Mouse (Mus musculus): ENCODE results near the gene Gm21976. TPM values are rescaled to one million over a fixed set of nuclear protein-coding genes. Genes with fewer than 3 reads are reported as not detected.

Gm21976 gene
- polyA plus RNA-seq, 1 experiment from 2014 or later: not detected

GRCm38 (mm10) chr13:98305257-98305656 lies 25.6 kb downstream of the Gm21976 start:
- Histone ChIP-seq H3K9me3 (no peaks in the 10 kb centered on the region), H3K4me3 (replicated peaks) (no peak overlapping the region), H3K9ac (no peak overlapping the region), H3K27ac (no peak overlapping the region), H3K27me3 (replicated peaks) (no peaks in the 10 kb centered on the region), H3K36me3 (peaks cover 10% of the 10 kb centered on the region), H3K4me1 (peaks cover 7% of the 10 kb centered on the region), H3K4me2 (no peak overlapping the region)
- 87% methylated on average over 9 of the region's 9 CpGs for WGBS
- no peak for ATAC-seq (ENCODE audit: insufficient read depth, low FRiP score, low read depth)

DNA sequence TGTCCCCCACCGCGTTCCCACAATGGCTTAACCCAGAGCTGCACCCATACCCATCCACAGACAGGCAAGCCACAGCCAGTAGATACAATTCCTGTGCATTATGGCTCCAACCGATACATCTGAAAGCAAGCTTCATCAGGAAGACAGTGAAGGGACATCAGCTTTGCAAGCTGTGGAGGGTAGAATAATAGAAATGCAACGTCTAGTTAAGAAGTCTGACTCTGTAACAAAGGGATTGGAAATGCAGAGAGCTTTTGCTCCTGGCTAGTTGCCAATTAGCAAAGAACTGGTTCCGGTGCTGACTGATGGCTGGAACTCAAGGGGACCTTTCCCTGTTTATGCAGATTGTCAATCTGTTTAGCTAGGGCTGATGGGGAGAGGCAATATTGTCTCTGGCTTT lies 26.7 kb downstream of the Gm21976 start:
- Histone ChIP-seq H3K27ac (no peak overlapping the region), H3K9me3 (no peaks in the 10 kb centered on the region), H3K27me3 (replicated peaks) (no peaks in the 10 kb centered on the region), H3K36me3 (peaks cover 14% of the 10 kb centered on the region), H3K4me2 (no peak overlapping the region), H3K9ac (no peak overlapping the region), H3K4me3 (replicated peaks) (no peak overlapping the region), H3K4me1 (peaks cover 7% of the 10 kb centered on the region)
- WGBS: 34% methylated on average over 5 of the region's 5 CpGs
- no peak for ATAC-seq (ENCODE audit: insufficient read depth, low FRiP score, low read depth)

- Histone ChIP-seq H3K4me1 (peaks cover 7% of the 10 kb centered on the region), H3K4me2 (peak overlapping the region; percentile 16; the same call in 1 of the 2 replicates)
Measured at GRCm38 (mm10) chr13:98306852-98307475, 27.3 kb downstream of the Gm21976 start.

GRCm38 (mm10) chr13:98308004-98308403 lies 28.3 kb downstream of the Gm21976 start:
- WGBS: 64% methylated on average over 5 of the region's 5 CpGs
- no peaks in the 10 kb centered on the region for H3K27me3 ChIP-seq (replicated peaks)
- no peak overlapping the region for H3K4me3 ChIP-seq (replicated peaks)
- ATAC-seq (ENCODE audit: insufficient read depth, low FRiP score, low read depth): no peak
- H3K4me1 ChIP-seq: peaks cover 7% of the 10 kb centered on the region
- no peak overlapping the region for H3K27ac ChIP-seq
- H3K36me3 ChIP-seq: peaks cover 24% of the 10 kb centered on the region
- no peak overlapping the region for H3K4me2 ChIP-seq
- H3K9ac ChIP-seq: no peak overlapping the region
- H3K9me3 ChIP-seq: no peaks in the 10 kb centered on the region

More at GRCm38 (mm10) chr13:98306852-98307475, 27.3 kb downstream of the Gm21976 start:
- WGBS: 27% methylated on average over 14 of the region's 14 CpGs
- H3K9ac ChIP-seq: no peak overlapping the region
- peaks cover 19% of the 10 kb centered on the region for H3K36me3 ChIP-seq
- ATAC-seq (ENCODE audit: insufficient read depth, low FRiP score, low read depth): no peak
- no peaks in the 10 kb centered on the region for H3K27me3 ChIP-seq (replicated peaks)
- H3K27ac ChIP-seq: peak overlapping the region; percentile 28; the same call in 1 of the 2 replicates
- H3K4me3 ChIP-seq (replicated peaks): no peak overlapping the region
- no peaks in the 10 kb centered on the region for H3K9me3 ChIP-seq

DNA sequence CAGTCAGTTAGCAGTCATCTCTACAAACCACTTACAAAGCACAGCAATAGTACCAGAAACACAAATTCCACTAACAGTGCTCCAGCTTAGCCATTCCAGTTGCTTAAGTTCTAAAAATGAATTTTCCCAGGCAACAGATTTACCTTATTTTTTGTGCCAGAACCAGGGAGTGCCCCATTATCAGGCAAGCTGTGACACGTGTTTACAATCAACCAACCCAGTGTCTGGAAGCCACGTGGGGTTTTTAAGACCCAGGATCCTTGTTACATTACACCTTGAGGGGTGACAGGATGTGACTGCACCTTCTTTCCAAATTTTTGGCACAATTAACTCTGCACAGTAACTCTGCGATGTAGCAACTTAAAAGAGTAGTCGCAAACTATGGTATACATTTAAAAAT lies 29.0 kb downstream of the Gm21976 start:
- H3K27me3 ChIP-seq (replicated peaks): no peaks in the 10 kb centered on the region
- no peak overlapping the region for H3K4me2 ChIP-seq
- WGBS: 82% methylated on average over 4 of the region's 4 CpGs
- H3K4me1 ChIP-seq: peaks cover 7% of the 10 kb centered on the region
- no peaks in the 10 kb centered on the region for H3K9me3 ChIP-seq
- no peak overlapping the region for H3K4me3 ChIP-seq (replicated peaks)
- H3K9ac ChIP-seq: no peak overlapping the region
- ATAC-seq (ENCODE audit: insufficient read depth, low FRiP score, low read depth): no peak
- no peak overlapping the region for H3K27ac ChIP-seq
- H3K36me3 ChIP-seq: peaks cover 25% of the 10 kb centered on the region

DNA sequence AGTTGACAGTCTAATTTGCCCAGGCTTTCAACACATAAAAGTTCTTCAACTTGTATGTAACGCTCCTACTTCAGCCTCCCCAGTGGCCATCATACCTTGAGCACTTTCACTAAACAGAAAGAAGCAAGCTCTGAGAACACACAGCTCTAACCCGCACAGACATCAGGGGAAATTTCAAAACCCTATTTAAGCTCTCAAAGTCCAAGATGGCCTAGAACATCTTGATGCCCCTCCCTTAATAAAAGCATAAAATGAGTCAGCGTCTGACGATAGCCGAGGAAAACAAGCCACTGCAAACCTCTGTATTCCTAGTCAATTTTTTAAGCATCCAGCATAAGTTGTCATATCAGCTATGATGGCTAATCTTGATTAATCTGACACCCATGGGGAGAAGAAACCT lies 31.9 kb downstream of the Gm21976 start:
- ATAC-seq (ENCODE audit: insufficient read depth, low FRiP score, low read depth): no peak
- Histone ChIP-seq H3K27ac (no peak overlapping the region), H3K27me3 (replicated peaks) (no peaks in the 10 kb centered on the region), H3K9ac (no peak overlapping the region), H3K4me3 (replicated peaks) (no peak overlapping the region), H3K4me2 (no peak overlapping the region), H3K9me3 (no peaks in the 10 kb centered on the region), H3K4me1 (peaks cover 13% of the 10 kb centered on the region; the same call in 1 of the 2 replicates), H3K36me3 (peaks cover 25% of the 10 kb centered on the region)
- WGBS: 89% methylated on average over 5 of the region's 5 CpGs

DNA sequence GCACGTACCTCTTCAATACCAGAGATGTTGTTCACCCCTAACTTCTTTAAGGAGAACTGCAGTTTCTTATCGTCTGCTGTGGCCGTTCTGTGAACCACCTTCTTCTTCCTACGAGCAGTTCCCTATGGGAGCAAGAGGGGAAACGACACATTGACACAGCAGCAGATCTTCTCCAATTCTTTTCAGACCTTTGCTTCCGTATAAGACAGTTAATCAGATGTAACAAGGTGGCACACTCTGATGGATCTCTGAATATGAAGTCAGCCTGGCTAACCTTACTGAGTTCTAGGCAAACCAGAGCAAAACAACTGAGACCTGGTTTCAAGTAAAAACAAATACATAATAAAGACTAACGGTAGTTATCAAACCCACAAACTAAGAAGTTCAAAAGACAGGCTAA lies 33.9 kb downstream of the Gm21976 start:
- H3K27ac ChIP-seq: no peak overlapping the region
- no peak overlapping the region for H3K9ac ChIP-seq
- H3K4me3 ChIP-seq (replicated peaks): no peak overlapping the region
- H3K36me3 ChIP-seq: peaks cover 21% of the 10 kb centered on the region
- no peaks in the 10 kb centered on the region for H3K9me3 ChIP-seq
- H3K4me1 ChIP-seq: peaks cover 9% of the 10 kb centered on the region; the same call in 1 of the 2 replicates
- 70% methylated on average over 7 of the region's 7 CpGs for WGBS
- H3K4me2 ChIP-seq: no peak overlapping the region
- no peaks in the 10 kb centered on the region for H3K27me3 ChIP-seq (replicated peaks)
- ATAC-seq (ENCODE audit: insufficient read depth, low FRiP score, low read depth): no peak

DNA sequence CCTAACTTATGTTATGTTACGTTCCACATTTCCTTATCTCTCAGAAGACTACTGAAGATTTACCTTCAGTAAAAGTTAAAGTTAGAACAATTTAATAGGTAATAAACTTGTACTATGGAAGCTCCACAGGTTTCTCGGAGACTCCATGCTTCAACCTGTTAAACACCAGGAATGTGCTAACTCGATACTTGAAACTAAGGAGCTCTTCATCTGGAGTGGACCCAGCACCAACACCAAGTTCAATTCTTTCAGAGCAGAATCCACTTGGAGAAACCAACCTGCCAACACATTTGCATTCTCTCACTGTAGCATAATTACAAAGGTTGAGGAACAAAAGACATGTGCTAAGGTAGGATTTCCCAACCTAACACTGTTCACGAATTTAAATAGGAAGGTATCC lies 35.4 kb downstream of the Gm21976 start:
- H3K27ac ChIP-seq: no peak overlapping the region
- no peak for ATAC-seq (ENCODE audit: insufficient read depth, low FRiP score, low read depth)
- H3K4me3 ChIP-seq (replicated peaks): no peak overlapping the region
- H3K4me1 ChIP-seq: peaks cover 9% of the 10 kb centered on the region; the same call in 1 of the 2 replicates
- no peaks in the 10 kb centered on the region for H3K9me3 ChIP-seq
- H3K36me3 ChIP-seq: peaks cover 15% of the 10 kb centered on the region
- H3K4me2 ChIP-seq: peak overlapping the region; percentile 62
- H3K9ac ChIP-seq: no peak overlapping the region
- no peaks in the 10 kb centered on the region for H3K27me3 ChIP-seq (replicated peaks)
- WGBS: 68% methylated on average over 4 of the region's 4 CpGs

DNA sequence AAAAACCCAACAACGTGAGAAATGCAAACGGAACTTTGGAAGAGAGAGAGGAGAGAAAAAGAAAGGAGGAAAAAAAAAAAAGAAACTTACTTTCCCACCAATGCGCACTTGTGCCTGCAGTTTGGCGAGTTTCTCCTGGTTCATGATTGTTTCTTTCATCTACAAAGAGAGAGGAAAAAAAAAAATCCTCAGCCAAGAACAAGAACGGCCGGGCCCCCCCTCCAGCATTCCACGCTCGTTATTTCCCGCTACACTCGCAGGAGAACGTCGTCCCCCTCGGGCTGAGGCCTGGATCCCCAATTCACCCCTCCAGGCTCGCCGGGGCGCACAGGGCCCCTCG lies 36.4 kb downstream of the Gm21976 start:
- Histone ChIP-seq H3K4me3 (replicated peaks) (peak overlapping the region; percentile 97), H3K4me2 (peak overlapping the region; percentile 62), H3K27ac (peak overlapping the region; percentile 88), H3K27me3 (replicated peaks) (no peaks in the 10 kb centered on the region), H3K4me1 (peaks cover 9% of the 10 kb centered on the region; the same call in 1 of the 2 replicates), H3K9me3 (no peaks in the 10 kb centered on the region), H3K9ac (peak overlapping the region; percentile 94), H3K36me3 (peaks cover 11% of the 10 kb centered on the region)
- ATAC-seq (ENCODE audit: insufficient read depth, low FRiP score, low read depth): no peak
- WGBS: under 1% methylated on average over 15 of the region's 17 CpGs

DNA sequence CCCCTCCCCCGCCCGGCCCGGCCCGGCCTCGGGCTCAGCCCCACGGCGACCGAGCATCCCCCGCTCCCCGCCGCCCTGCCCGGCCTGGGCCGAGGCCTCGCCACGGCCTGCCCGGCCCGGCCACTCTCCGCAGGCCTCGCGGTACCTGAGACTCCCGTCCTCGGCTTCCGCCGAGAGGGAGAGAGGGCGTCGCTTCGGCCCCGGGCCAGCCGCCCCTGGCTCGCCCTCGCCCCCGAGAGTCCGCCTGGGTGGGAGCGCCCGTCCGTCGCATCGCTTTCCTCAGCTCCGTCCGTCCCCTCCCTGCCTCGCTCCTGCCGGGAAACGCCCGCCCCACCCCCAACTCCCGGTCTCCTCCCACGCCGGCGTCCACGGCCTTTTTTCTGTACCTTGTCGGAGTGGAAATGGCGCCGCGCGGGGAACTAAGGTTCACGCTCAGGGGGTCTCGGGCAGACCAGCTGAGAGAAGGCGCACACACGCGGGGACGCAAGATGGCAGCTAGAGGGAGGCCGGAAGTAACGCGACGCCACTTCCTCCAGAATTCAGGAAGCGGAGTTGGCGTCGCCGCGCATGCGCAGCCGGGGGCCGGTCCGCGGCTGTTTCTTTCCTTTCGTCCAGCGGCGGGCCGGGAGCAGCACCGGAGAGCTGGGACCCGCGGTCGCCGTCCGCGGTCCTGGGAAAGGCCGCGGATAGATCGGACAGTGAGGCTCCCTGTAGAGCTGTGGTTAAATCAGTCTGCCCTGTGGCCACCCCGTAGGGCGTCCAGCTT lies 37.0 kb downstream of the Gm21976 start, which contains the start of gene Btf3:
Gene Btf3, minus strand, starts transcription at position 527 of the 766 bp plus-strand sequence.
- H3K4me3 ChIP-seq (replicated peaks): peak within 1 kb of the TSS; percentile 97
- H3K27me3 ChIP-seq (replicated peaks): no peaks in the 10 kb centered on the region
- peak within 1 kb of the TSS; percentile 64 for H3K4me2 ChIP-seq
- H3K4me1 ChIP-seq: peaks cover 9% of the 10 kb centered on the region; the same call in 1 of the 2 replicates
- under 1% methylated on average over 79 of the region's 90 CpGs for WGBS
- H3K9me3 ChIP-seq: no peaks in the 10 kb centered on the region
- H3K9ac ChIP-seq: peak within 1 kb of the TSS; percentile 94
- H3K27ac ChIP-seq: peak within 1 kb of the TSS; percentile 88
- ATAC-seq (ENCODE audit: insufficient read depth, low FRiP score, low read depth): peak; percentile 90
- H3K36me3 ChIP-seq: peaks cover 8% of the 10 kb centered on the region

GRCm38 (mm10) chr13:98317246-98317677 lies 37.6 kb downstream of the Gm21976 start:
- no peak for ATAC-seq (ENCODE audit: insufficient read depth, low FRiP score, low read depth)
- peak overlapping the region; percentile 94 for H3K9ac ChIP-seq
- H3K4me1 ChIP-seq: peaks cover 9% of the 10 kb centered on the region; the same call in 1 of the 2 replicates
- peak overlapping the region; percentile 88 for H3K27ac ChIP-seq
- H3K27me3 ChIP-seq (replicated peaks): no peaks in the 10 kb centered on the region
- no peaks in the 10 kb centered on the region for H3K9me3 ChIP-seq
- peak overlapping the region; percentile 97 for H3K4me3 ChIP-seq (replicated peaks)
- WGBS: 2% methylated on average over 16 of the region's 16 CpGs
- H3K36me3 ChIP-seq: peaks cover 3% of the 10 kb centered on the region; the same call in 1 of the 2 replicates
- H3K4me2 ChIP-seq: peak overlapping the region; percentile 64

- no peak for ATAC-seq (ENCODE audit: insufficient read depth, low FRiP score, low read depth)
Measured at GRCm38 (mm10) chr13:98317911-98318310, 38.2 kb downstream of the Gm21976 start.

More at GRCm38 (mm10) chr13:98317911-98318310, 38.2 kb downstream of the Gm21976 start:
- no peak overlapping the region; the same call in 1 of the 2 replicates for H3K4me2 ChIP-seq
- no peak overlapping the region for H3K27ac ChIP-seq
- H3K27me3 ChIP-seq (replicated peaks): no peaks in the 10 kb centered on the region
- H3K9me3 ChIP-seq: no peaks in the 10 kb centered on the region
- peaks cover 2% of the 10 kb centered on the region; the same call in 1 of the 2 replicates for H3K36me3 ChIP-seq
- no peak overlapping the region for H3K4me3 ChIP-seq (replicated peaks)
- H3K4me1 ChIP-seq: peaks cover 9% of the 10 kb centered on the region; the same call in 1 of the 2 replicates
- WGBS: 82% methylated on average over 6 of the region's 6 CpGs
- no peak overlapping the region for H3K9ac ChIP-seq
